Mouse (Mus musculus) frontal cortex, postnatal 25 days (tissue): ENCODE results near the gene Slc9a3r2.
A peak's percentile ranks its signal among the peaks of the same experiment; 100 is the strongest.
"Not testable (repeated sequence)": the region's sequence is repeated elsewhere in the genome, so short reads cannot be mapped to it uniquely, and the experiment has no call there.

ENCODE experiments used
- DNase-seq, 2 experiments: peaks; one replicate each; pipeline ENCODE4 v3.0.0; 2022; ENCODE audit warnings: low spot score in 2 of 2

Gene Slc9a3r2

DNA sequence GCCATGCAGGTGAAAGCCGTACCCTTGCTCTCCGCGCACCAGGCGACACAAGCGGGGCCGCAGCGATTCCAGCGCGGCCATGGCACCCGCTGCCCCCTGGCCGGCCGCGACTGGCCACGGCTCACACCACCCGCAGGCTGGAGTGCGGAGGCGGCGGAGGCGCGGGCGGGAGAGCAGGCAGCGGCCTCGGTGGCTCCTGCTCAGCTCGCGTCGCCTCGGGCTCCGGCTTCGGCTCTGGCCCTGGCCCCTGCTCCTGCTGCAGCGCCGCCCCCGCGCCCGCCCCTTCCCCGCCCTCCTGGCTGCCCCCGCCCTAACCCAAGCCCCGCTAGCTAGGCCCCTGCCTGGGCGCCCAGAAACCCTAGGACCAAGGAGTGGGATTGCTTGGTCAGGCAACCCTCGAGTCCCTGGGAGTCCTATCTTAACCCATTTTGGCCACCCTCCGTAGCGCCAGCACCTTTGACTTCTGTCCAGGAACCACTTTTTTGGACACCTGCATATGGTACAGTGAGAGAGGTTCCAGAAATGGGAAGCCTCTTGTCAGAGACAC, at the start of gene Slc9a3r2:
Gene Slc9a3r2 (minus strand): TSS at position 258 of the 547 bp plus-strand sequence.
- no peak for DNase-seq

DNA sequence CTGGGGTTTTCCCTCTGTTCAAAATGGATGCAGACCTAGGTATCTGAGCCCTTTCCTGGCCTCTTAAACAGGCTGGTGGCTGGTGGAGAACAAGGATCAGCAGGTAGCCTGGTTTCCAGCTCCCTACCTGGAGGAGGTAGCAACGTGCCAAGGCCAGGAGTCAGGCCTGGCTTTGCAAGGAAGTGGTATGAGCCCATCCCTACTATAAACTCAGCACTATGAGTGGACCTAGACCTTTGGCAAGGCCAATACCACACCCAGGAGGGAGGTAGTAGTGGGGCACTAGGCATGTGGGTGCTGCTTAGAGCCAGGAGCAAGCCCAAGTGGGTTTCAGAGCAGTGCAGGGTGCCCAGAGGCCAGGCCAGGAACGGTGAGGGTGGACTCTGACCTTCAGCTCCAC, 49.3 kb upstream of the Slc9a3r2 start:
- no peak for DNase-seq

DNA sequence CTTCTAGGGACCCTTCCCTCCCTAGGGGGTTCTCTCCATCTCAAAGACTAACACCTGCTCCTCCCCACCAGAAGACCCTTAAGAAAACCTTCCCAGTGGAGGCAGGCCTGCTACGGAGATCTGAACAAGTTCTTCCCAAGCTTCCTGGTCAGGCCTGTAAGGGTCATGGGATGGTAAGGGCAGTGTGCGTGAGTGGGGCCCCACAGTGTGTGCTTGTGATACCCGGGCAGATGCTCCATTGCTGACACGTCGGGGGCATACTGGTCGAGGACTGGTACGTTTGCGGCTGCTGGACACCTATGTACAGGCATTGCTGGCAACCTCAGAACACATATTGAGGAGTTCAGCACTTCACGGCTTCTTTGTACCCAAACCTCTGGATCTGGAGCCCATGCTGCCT, 48.6 kb upstream of the Slc9a3r2 start:
- DNase-seq = no peak

DNA sequence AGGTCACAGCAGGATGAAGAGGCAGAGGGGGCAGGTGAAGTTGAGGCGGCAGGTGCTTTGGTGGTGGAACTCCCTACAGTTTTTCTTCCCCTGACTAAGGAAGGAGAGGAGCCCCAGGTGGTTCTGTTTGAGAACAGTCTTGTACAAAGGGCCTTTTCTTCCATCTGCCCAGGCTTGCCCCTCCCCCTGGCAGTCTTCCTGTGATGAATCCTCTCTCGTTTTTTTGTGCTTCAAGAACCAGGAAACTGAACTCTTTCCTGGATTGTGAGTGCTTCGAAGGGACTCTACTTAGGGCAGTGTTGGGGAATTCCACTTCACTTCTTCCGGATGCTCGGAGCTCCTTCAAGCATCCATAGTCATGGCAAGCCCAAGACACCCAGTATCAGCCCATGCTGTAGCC, 47.9 kb upstream of the Slc9a3r2 start:
- DNase-seq = no peak

DNA sequence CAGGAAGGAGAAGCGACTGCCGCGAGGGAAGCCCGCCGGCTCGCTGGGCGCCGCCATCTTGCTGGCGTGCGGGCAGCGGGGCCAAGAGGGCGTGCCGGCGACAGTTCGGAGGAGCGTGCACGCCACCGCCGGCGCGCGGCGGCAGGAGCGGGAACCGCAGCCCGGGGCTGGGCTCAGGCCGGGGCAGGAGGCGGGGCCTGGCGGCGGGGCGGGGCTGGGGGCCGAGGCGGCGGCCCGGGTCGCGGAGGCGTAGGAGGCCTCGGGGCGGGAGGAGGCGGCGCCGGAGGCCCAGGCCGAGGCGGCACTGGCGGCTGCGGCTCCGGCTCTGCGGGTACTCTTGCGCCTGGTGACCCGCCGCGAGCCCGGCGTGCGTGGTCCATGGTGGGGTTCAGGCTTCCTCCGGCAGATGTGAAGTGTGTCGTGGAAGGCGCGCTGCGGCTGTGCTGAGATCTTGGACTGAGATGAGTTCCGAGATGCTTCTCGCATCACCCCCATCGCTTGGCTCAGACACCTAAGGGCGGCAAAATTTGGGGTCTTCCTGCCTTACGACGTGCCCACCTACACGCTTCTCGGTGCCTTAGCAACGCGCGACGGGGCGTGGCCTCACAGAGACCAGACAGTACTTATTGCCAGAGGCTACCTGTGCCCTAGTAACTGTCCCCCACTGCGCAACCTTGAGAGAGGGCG, 46.0 kb upstream of the Slc9a3r2 start, which contains the start of the genes Gfer and Noxo1:
Gene Gfer (minus strand): TSS at position 146 of the 687 bp plus-strand sequence.
Gene Noxo1 (plus strand): TSS at position 224 of the 687 bp plus-strand sequence.
- peak; percentile 52 to 67 for DNase-seq

DNA sequence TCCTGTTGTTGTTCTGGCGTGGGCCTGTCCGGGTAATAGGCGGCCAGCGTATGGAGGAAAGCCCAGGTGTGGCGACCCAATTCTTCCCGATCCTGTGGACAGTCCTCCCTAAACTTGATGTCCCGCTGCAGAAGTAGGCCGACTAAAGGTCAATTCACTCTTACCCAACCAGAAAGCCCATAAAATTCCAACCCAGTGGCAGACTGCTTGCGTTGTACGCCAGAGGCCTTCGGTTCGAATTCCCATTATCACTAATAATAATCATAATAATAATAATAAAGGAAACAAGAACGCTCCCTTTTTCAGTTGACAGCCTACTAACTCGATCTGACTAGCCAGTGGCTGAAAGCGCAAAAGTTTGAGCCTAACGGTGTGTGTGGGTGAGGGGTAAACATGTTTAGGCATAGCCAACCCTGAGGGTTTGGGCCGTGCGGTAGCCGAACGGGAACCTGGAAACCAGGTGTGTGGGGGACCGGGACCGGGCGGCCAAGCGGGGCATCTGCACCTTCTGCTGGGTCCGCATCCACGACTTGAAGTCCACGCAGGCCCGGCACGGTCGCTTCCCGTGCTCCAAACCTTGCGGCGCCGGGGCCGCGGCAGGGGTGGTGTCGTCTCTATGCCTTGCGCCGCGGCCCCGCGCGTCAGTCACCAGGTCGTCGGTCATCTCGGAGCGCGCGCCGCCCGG, 45.3 kb upstream of the Slc9a3r2 start:
- DNase-seq = no peak

DNA sequence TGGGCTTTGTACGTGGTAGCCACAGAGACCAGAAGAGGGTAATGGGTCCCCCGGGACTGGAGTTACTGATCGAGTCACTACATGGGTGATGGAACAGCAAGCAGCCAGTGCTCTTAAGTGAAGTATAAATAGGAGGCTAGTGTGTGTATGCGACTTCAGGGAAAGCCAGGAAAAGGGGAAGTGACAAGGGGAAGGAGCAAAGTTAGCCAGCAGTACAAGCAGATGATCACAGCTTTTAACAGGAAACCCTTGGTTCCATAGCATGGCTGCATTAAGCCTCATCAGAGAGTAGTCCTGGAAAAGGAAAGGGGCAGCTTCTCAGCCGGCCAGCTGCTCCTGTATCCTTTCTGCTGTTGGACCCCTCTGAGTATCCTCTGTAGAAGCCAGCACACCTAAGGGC, 42.3 kb upstream of the Slc9a3r2 start:
- DNase-seq = no peak

DNA sequence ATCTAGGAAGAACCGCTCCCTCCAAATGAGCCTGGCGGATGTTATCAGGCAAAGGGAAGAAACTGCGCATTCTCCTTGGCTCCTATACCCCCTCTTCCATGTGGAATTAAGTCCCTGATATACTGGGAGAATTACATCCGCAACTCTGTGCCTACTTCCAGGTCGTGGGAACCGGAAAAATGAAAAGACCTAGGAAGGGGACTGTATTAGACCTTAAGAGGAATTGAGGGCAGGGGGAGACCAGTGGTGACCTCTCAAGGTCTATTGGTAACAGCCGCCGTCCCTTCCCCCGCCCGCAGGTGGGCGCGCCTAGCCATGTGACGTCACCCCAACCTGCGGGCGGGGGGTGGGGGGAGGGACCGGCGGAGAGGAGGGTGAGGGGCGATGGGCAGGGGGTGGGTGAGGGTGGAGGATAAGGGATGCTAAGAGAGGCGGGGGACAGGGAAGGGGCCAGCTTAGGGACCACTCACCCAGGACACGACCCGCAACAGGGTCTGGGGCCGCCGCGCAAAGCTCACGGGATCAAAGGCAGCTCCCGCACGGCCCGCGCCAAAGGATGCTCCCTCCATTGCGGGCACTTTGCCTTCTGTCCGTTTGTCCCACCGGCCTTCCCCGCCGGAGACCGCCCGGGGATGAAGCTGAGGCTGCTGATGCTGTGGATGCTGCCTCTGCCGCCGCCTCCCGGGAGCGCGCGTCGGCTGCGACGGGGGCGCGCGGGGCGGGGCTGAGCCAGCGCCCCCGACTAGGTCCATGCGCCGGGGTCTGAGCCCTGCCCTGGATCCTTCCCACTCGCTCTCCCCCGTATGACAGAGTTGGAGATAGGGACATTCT, 39.3 kb upstream of the Slc9a3r2 start, which contains the start of gene Syngr3:
Gene Syngr3 (minus strand): TSS at position 705 of the 831 bp plus-strand sequence.
- peak in 1 of 2 experiments; percentile 34 for DNase-seq

DNA sequence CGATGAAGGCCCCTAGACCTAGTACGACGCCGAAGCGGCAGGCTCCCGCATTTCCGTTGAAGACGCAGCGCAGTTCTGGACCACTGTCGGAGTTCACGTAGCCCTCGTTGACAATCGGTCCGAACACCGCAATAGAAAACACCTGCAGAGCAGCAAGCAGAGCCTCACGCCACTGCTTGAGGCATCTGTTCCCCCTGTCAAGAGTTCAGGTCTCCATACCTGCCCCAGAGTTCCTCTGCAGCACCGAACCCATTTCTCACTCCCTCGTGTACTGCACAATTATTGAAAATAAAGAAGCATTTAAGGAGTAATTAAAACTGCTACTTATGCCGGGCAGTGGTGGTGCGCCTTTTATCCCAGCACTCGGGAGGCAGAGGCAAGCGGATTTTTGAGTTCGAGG, 37.5 kb upstream of the Slc9a3r2 start:
- no peak for DNase-seq

DNA sequence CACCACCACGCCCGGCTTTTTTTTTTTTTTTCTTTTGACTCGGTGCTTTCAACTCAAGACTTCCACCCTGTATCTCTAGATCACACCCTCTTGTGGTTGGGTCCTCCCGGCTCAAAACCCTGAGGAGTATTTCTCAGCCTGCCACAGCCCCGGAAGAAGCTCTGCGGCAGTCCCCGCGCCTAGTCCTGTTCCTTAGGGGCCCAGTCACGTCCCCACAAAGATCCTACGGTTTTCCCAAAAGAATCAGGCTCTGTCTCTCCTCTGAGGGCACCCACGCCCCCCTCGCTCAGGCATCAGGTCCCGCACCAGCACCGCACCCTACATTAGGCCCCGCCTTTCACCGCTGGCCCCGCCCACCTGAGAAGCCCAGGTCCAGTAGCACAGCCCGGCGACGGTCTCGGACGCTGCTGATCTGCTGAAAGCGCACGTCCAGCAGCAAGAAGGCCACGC, 37.0 kb upstream of the Slc9a3r2 start:
- no peak for DNase-seq

DNA sequence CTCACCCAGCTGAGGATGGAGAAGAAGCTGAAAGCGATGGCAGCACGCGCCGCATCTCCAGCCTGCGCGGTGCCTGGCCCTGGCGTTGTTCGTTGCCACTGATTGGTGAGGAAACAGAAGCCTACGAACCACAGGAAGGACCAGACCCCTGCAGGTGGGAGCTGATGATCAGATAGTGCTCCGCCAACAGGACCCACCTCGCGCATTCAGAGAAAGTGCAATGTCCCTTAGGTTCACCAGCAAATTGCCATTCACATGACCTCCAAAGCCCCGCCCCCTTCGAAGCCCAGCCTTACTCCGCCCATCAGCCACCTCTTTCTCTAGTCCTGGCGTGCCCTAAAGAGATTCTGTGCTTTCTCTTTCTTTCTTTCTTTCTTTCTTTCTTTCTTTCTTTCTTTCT, 36.4 kb upstream of the Slc9a3r2 start:
- no peak for DNase-seq

DNA sequence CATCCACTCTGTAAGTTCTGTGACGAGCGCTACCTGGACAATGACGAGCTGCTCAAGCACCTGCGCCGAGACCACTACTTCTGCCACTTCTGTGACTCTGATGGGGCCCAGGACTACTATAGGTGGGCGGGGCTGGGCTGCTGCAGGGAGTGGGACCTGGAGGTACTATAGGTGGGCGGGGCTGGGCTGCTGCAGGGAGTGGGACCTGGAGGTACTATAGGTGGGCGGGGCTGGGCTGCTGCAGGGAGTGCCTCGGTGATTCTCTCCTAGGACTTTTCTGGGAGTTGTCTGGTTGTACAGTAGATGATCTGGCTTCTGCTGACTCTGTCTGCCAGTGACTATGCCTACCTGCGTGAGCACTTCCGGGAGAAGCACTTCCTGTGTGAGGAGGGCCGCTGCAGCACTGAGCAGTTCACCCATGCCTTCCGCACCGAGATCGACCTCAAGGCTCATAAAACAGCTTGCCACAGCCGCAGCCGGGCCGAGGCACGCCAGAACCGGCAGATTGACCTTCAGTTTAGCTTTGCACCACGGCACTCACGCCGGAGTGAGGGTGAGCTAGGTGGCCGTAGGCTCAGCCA, 27.5 kb upstream of the Slc9a3r2 start:
- DNase-seq = no peak

DNA sequence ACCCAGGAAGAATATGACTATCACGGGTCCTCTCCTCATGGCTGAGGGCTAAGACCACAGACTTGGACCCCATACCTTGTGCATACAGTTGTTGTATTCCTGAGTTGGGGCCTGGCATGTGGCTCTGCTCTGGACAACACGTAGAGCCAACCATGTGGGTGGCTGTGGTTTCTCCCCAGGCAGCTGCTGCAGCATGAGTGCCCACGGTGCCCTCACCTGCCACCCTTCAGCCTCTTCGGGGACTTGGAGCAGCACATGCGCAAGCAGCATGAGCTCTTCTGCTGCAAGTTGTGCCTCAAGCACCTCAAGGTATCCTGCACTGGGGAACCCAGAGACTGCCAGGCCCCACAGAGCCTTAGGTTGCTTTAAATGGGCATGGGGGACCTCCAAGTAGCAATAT, 26.8 kb upstream of the Slc9a3r2 start:
- DNase-seq = no peak

DNA sequence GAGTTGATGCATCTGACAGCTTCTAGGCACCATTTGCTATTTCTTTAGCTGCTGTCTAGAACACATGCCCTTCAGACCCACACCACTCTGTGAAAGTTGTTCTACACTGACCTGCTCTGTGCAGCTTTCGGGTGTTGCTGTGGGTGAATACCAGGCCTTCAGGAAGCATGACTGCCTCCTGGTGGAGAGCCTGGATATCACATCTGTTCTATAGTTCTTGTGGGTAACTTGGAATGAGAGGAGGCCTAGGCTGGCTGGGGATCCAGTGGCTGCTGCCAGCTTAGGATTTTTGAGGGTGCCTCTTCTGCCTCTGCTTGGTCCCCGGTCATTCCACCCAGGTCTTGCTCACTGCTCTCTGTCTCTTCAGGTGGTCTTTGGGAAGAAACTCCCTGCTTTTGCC, 26.1 kb upstream of the Slc9a3r2 start:
- DNase-seq = peak in 1 of 2 experiments; percentile 46

DNA sequence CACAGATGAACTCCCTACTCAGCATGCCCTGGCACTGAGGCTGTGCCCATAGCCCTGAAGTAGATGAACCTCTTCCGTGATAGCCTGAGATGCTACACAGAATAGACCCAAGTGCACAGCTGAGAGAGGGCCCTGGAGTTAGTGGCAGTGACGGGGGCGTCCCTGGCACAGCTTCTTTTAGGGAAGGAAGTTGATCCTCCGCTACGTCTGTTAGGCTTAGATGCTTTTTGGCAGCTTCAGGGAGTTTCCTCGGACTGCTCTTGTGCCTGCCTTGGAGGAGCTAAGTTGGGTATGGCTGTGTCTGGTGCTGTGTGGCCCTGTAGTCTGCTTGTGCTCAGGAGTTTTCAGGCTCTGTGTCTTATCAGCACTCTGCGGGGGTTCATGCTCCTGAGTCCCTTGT, 24.1 kb upstream of the Slc9a3r2 start:
- DNase-seq = no peak

DNA sequence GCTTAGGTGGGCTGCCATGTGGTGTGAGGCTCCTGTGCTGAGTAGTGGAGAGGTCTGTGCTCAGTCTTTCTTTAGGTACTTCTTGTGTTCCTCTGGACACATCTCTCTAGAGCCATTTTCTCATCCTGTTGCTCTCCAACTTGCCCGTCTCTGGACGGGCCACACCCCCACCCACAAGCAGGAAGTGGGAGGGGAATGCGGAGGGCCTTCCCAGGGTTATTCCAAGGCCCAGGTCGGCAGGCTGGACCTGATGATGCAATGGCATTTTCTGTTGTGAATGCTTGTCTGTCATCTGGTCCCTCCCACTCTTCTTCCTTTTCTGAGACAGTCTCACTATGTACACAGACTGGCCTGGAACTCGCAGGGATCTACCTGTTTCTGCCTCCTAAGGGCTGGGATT, 22.0 kb upstream of the Slc9a3r2 start:
- DNase-seq = no peak

DNA sequence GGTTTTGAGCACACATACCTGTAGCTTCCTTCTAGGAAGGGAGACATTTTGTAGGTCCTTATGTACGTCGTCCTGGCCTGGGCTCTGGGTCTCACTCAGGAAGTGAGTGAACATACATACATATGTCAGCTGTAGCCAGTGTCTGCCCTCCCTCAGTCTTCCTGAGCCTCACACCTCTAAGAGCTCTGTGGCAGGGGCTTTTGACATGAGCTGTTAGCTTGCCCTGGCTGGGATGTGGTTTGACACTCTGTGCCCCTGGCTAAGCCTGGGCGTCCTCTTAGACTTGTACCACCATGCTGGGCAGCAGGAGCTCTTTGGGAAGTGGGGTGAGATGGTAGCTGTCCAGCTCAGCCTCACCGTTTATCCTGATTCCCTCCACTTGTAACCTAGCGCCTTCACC, 21.2 kb upstream of the Slc9a3r2 start:
- no peak for DNase-seq

DNA sequence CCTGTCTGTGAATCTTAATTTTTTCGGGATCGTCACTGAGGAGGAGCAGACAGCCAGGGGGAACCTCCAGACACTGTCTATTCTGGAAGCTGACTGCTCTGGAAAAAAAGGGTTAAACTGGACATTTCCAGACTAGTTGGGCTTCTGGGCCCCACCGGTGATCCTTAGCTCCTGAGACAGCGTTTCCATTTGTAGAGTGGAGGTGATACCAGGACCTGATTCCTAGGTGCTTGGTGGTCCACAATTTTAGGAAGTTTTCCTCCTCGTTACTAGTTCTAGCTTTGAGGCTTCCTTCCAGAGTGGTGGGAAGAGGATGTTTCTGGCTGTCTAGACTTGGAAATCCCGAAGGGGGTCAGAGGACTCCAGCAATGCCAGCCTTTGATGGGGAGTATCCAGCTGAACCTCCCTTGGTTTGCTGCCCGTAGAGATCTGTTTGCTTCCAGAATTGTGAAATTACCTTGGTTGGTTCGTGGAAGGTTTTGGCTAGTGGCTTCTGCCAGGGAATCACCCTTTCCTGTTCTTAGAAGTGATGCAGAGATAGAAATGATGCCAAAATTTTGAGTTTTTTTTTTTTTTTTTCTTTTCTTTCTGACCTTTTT, 20.2 kb upstream of the Slc9a3r2 start:
- no peak for DNase-seq

DNA sequence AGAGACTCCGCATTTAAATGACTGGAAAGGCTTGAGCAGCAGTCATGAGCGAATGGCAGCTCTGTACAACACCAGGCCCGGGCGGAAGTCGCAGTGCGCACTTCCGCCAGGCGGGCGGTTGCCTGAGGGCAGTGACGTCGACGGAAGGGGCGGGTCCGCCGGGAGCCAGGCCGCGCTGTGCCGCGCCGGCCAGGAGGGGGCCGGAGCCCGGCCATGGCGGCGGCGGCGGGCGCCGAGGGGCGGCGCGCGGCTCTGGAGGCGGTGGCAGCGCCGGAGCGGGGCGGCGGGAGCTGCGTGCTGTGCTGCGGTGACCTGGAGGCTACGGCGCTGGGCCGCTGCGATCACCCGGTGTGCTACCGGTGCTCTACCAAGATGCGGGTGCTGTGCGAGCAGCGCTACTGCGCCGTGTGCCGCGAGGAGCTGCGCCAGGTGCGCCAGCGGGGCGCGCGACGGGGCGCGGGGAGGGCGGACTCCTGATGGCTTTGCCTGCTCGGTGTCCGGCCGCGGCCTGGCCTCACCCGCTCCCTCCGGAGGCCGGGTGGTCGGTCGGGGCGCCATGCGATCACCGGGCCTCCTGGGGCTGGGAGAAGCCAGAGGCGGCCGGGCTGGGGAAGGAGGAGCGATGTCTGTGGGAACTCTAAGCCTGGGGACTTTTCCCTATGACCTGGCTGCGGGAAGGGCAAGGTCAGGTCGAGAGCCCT, 19.6 kb upstream of the Slc9a3r2 start, which contains the start of gene Zfp598:
Gene Zfp598 (plus strand): TSS at position 143 of the 701 bp plus-strand sequence.
- DNase-seq = peak; percentile 78 to 91

DNA sequence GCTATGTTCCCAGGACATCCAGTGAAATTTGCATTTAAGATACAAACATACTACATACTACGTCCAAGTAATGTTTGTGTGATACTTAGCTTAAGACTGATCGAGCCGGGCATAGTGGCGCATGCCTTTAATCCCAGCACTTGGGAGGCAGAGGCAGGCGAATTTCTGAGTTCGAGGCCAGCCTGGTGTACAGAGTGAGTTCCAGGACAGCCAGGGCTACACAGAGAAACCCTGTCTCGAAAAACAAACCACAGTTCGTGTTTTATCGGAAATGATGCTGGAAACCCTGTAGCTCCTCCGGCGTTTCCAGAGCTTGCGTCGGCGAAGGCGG, 19.1 kb upstream of the Slc9a3r2 start:
- not testable (repeated sequence) for DNase-seq

DNA sequence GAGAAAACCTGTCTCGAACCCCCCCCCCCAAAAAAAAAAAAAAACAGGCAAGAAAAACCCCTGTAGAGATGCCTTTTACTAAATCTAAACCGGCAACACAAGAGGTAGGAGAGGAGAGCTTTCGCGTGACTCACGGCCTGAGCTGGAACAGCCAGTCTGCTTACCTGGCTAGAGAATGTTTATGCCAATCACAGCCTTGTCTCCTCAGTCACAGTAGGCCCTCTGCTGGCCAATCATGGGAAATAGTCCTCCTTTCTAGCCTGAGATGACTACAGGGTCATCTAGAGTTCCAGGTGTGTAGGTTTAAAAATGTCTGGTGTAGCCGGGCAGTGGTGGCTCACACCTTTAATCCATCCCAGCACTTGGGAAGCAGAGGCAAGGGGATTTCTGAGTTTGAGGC, 17.3 kb upstream of the Slc9a3r2 start:
- DNase-seq = peak in 1 of 2 experiments; percentile 48
